Mouse (Mus musculus): ENCODE results near the gene Ccdc47. TPM values are rescaled to one million over a fixed set of nuclear protein-coding genes. Genes with fewer than 3 reads are reported as not detected.

Gene Ccdc47
- total RNA-seq, 1 experiment: 82.3 TPM

GRCm38 (mm10) chr11:106175081-106175480, 41.1 kb downstream of the Ccdc47 start:
- in situ Hi-C loops (cut with MboI; ENCODE audit: low sequenced_read_pairs in 2 of 2, unreplicated experiment in 2 of 2): no loop called here
- H3K27ac ChIP-seq (ENCODE audit: insufficient read depth, low read depth, low read length, poor library complexity, severe bottlenecking): no peak overlapping the region
- TF ChIP-seq ZNF384 (IDR thresholded peaks at IDR 0.05; ENCODE audit: low read depth, low read length) (no peak), HCFC1 (IDR thresholded peaks at IDR 0.05; ENCODE audit: borderline replicate concordance, insufficient read depth, low read length) (no peak), MAFK (IDR thresholded peaks at IDR 0.05; ENCODE audit: insufficient read depth, low read depth, low read length) (no peak), ZC3H11A (IDR thresholded peaks at IDR 0.05; ENCODE audit: borderline replicate concordance, low read depth, low read length) (no peak), CHD2 (IDR thresholded peaks at IDR 0.05; ENCODE audit: low read depth, low read length) (no peak)
- no peaks in the 10 kb centered on the region for H3K9me3 ChIP-seq (ENCODE audit: control insufficient read depth, insufficient read depth, low read depth, low read length)
- no peak overlapping the region for H3K9ac ChIP-seq (ENCODE audit: insufficient read depth, low read depth, low read length, poor library complexity, severe bottlenecking)
- DNase-seq (ENCODE audit: low read depth, low spot score): no peak
- H3K4me1 ChIP-seq (ENCODE audit: control insufficient read depth in 2 of 2, insufficient read depth in 2 of 2, low read length in 2 of 2, poor library complexity in 1 of 2): no peaks in the 10 kb centered on the region
- no peak overlapping the region for H3K4me3 ChIP-seq (ENCODE audit: insufficient read depth in 1 of 2, low read depth in 1 of 2, low read length in 2 of 2, poor library complexity in 1 of 2, severe bottlenecking in 1 of 2)
- H3K36me3 ChIP-seq (ENCODE audit: control insufficient read depth, insufficient read depth, low read length, poor library complexity, severe bottlenecking): peaks cover 1% of the 10 kb centered on the region; the same call in 1 of the 2 replicates

GRCm38 (mm10) chr11:106174372-106174771, 41.8 kb downstream of the Ccdc47 start:
- Histone ChIP-seq H3K27ac (ENCODE audit: insufficient read depth, low read depth, low read length, poor library complexity, severe bottlenecking) (no peak overlapping the region), H3K4me1 (ENCODE audit: control insufficient read depth in 2 of 2, insufficient read depth in 2 of 2, low read length in 2 of 2, poor library complexity in 1 of 2) (no peaks in the 10 kb centered on the region), H3K9ac (ENCODE audit: insufficient read depth, low read depth, low read length, poor library complexity, severe bottlenecking) (no peak overlapping the region), H3K9me3 (ENCODE audit: control insufficient read depth, insufficient read depth, low read depth, low read length) (no peaks in the 10 kb centered on the region), H3K36me3 (ENCODE audit: control insufficient read depth, insufficient read depth, low read length, poor library complexity, severe bottlenecking) (peaks cover 3% of the 10 kb centered on the region; the same call in 1 of the 2 replicates), H3K4me3 (ENCODE audit: insufficient read depth in 1 of 2, low read depth in 1 of 2, low read length in 2 of 2, poor library complexity in 1 of 2, severe bottlenecking in 1 of 2) (no peak overlapping the region)
- TF ChIP-seq CHD2 (IDR thresholded peaks at IDR 0.05; ENCODE audit: low read depth, low read length): no peak
- no peak for TF ChIP-seq ZNF384 (IDR thresholded peaks at IDR 0.05; ENCODE audit: low read depth, low read length)
- TF ChIP-seq HCFC1 (IDR thresholded peaks at IDR 0.05; ENCODE audit: borderline replicate concordance, insufficient read depth, low read length): no peak
- TF ChIP-seq MAFK (IDR thresholded peaks at IDR 0.05; ENCODE audit: insufficient read depth, low read depth, low read length): no peak
- TF ChIP-seq ZC3H11A (IDR thresholded peaks at IDR 0.05; ENCODE audit: borderline replicate concordance, low read depth, low read length): no peak
- in situ Hi-C loops (cut with MboI; ENCODE audit: low sequenced_read_pairs in 2 of 2, unreplicated experiment in 2 of 2): no loop called here
- DNase-seq (ENCODE audit: low read depth, low spot score): no peak

DNA sequence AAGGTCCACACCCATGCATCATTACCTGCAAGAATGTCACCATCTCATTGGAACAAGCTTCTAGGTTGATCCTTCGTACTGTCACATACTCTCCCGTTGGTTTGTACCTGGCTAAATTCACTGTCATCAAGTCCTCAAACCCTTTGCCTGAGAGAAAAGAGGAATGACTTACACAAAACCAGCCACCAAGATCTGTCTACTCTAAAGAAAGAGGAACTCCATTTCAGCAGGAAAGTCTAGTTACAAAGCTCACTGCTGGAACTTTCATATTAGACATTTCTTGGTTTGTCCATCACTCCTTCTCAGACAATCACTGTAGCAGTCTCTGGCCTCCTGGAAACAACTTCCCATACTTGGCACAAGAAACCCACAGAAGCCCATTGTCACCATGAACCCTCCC, 42.9 kb downstream of the Ccdc47 start:
- TF ChIP-seq CHD2 (IDR thresholded peaks at IDR 0.05; ENCODE audit: low read depth, low read length) (no peak), MAFK (IDR thresholded peaks at IDR 0.05; ENCODE audit: insufficient read depth, low read depth, low read length) (no peak), HCFC1 (IDR thresholded peaks at IDR 0.05; ENCODE audit: borderline replicate concordance, insufficient read depth, low read length) (no peak), ZNF384 (IDR thresholded peaks at IDR 0.05; ENCODE audit: low read depth, low read length) (no peak), ZC3H11A (IDR thresholded peaks at IDR 0.05; ENCODE audit: borderline replicate concordance, low read depth, low read length) (no peak)
- in situ Hi-C loops (cut with MboI; ENCODE audit: low sequenced_read_pairs in 2 of 2, unreplicated experiment in 2 of 2): no loop called here
- Histone ChIP-seq H3K36me3 (ENCODE audit: control insufficient read depth, insufficient read depth, low read length, poor library complexity, severe bottlenecking) (peaks cover 4% of the 10 kb centered on the region), H3K9me3 (ENCODE audit: control insufficient read depth, insufficient read depth, low read depth, low read length) (no peaks in the 10 kb centered on the region), H3K4me3 (ENCODE audit: insufficient read depth in 1 of 2, low read depth in 1 of 2, low read length in 2 of 2, poor library complexity in 1 of 2, severe bottlenecking in 1 of 2) (no peak overlapping the region), H3K4me1 (ENCODE audit: control insufficient read depth in 2 of 2, insufficient read depth in 2 of 2, low read length in 2 of 2, poor library complexity in 1 of 2) (no peaks in the 10 kb centered on the region; a peak in 1 of 4 replicates), H3K9ac (ENCODE audit: insufficient read depth, low read depth, low read length, poor library complexity, severe bottlenecking) (no peak overlapping the region), H3K27ac (ENCODE audit: insufficient read depth, low read depth, low read length, poor library complexity, severe bottlenecking) (no peak overlapping the region)
- DNase-seq (ENCODE audit: low read depth, low spot score): no peak

DNA sequence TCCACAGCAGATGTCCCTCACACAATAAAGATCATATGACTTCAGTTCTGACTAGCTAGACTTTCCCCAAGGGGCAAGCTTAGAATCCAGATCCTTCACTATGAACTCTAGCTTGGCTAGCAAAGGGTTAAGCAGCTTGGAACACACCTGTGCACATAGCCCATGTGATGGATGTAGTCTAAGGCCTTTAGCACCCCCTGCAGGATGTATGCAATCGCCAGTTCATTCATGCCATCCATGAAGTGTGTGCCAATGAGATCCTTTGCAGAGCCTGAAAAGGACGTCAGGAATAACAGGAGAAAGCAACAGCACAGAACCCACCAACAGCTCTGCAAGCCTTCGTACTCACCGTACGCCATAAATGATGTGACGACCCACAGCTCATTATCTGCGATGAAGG, 45.3 kb downstream of the Ccdc47 start:
- Histone ChIP-seq H3K9ac (ENCODE audit: insufficient read depth, low read depth, low read length, poor library complexity, severe bottlenecking) (no peak overlapping the region), H3K9me3 (ENCODE audit: control insufficient read depth, insufficient read depth, low read depth, low read length) (no peaks in the 10 kb centered on the region), H3K4me3 (ENCODE audit: insufficient read depth in 1 of 2, low read depth in 1 of 2, low read length in 2 of 2, poor library complexity in 1 of 2, severe bottlenecking in 1 of 2) (no peak overlapping the region), H3K36me3 (ENCODE audit: control insufficient read depth, insufficient read depth, low read length, poor library complexity, severe bottlenecking) (peaks cover 10% of the 10 kb centered on the region), H3K27ac (ENCODE audit: insufficient read depth, low read depth, low read length, poor library complexity, severe bottlenecking) (no peak overlapping the region), H3K4me1 (ENCODE audit: control insufficient read depth in 2 of 2, insufficient read depth in 2 of 2, low read length in 2 of 2, poor library complexity in 1 of 2) (no peaks in the 10 kb centered on the region; a peak in 1 of 4 replicates)
- in situ Hi-C loops (cut with MboI; ENCODE audit: low sequenced_read_pairs in 2 of 2, unreplicated experiment in 2 of 2): no loop called here
- DNase-seq (ENCODE audit: low read depth, low spot score): no peak
- no peak for TF ChIP-seq MAFK (IDR thresholded peaks at IDR 0.05; ENCODE audit: insufficient read depth, low read depth, low read length)
- TF ChIP-seq ZNF384 (IDR thresholded peaks at IDR 0.05; ENCODE audit: low read depth, low read length): no peak
- TF ChIP-seq CHD2 (IDR thresholded peaks at IDR 0.05; ENCODE audit: low read depth, low read length): no peak
- TF ChIP-seq HCFC1 (IDR thresholded peaks at IDR 0.05; ENCODE audit: borderline replicate concordance, insufficient read depth, low read length): no peak
- TF ChIP-seq ZC3H11A (IDR thresholded peaks at IDR 0.05; ENCODE audit: borderline replicate concordance, low read depth, low read length): no peak

DNA sequence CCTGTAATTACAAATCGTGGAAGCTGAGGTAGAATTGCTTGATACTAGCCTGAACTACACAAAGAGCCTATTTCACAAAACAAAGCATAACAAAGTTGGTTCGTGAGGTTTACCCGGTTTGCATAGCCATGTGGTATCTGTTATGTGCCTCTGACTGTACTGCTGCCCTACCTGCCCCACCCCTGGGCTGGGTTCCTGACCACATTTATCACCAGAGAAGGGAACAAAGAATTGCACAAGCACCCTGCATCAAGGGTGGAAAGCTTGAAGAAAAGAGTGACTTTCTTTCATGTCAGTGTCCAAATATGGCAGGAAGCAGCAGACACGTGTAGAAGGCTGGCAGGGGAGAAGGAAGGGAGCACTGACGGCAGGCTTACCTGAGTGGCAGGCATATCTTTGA, 48.7 kb downstream of the Ccdc47 start:
- peaks cover 25% of the 10 kb centered on the region for H3K36me3 ChIP-seq (ENCODE audit: control insufficient read depth, insufficient read depth, low read length, poor library complexity, severe bottlenecking)
- H3K9me3 ChIP-seq (ENCODE audit: control insufficient read depth, insufficient read depth, low read depth, low read length): no peaks in the 10 kb centered on the region
- H3K4me1 ChIP-seq (ENCODE audit: control insufficient read depth in 2 of 2, insufficient read depth in 2 of 2, low read length in 2 of 2, poor library complexity in 1 of 2): no peaks in the 10 kb centered on the region; a peak in 1 of 4 replicates
- TF ChIP-seq MAFK (IDR thresholded peaks at IDR 0.05; ENCODE audit: insufficient read depth, low read depth, low read length): no peak
- TF ChIP-seq HCFC1 (IDR thresholded peaks at IDR 0.05; ENCODE audit: borderline replicate concordance, insufficient read depth, low read length): no peak
- no peak for TF ChIP-seq CHD2 (IDR thresholded peaks at IDR 0.05; ENCODE audit: low read depth, low read length)
- TF ChIP-seq ZC3H11A (IDR thresholded peaks at IDR 0.05; ENCODE audit: borderline replicate concordance, low read depth, low read length): no peak
- no peak for TF ChIP-seq ZNF384 (IDR thresholded peaks at IDR 0.05; ENCODE audit: low read depth, low read length)
- H3K9ac ChIP-seq (ENCODE audit: insufficient read depth, low read depth, low read length, poor library complexity, severe bottlenecking): no peak overlapping the region
- no peak overlapping the region for H3K4me3 ChIP-seq (ENCODE audit: insufficient read depth in 1 of 2, low read depth in 1 of 2, low read length in 2 of 2, poor library complexity in 1 of 2, severe bottlenecking in 1 of 2)
- no peak overlapping the region for H3K27ac ChIP-seq (ENCODE audit: insufficient read depth, low read depth, low read length, poor library complexity, severe bottlenecking)
- no peak for DNase-seq (ENCODE audit: low read depth, low spot score)
- in situ Hi-C loops (cut with MboI; ENCODE audit: low sequenced_read_pairs in 2 of 2, unreplicated experiment in 2 of 2): no loop called here

All from ES-E14 (cell line).